Mouse (Mus musculus) adrenal gland, adult 18-20 months (tissue): ENCODE measurements around the gene Gm5936. TPM values are rescaled to one million over a fixed set of nuclear protein-coding genes. Genes with fewer than 3 reads are reported as not detected.
A peak's percentile ranks its signal among the peaks of the same experiment; 100 is the strongest.
"Not testable (repeated sequence)": the region's sequence is repeated elsewhere in the genome, so short reads cannot be mapped to it uniquely, and the experiment has no call there.

Source experiments
- DNase-seq, 2 experiments: peaks; one replicate each; pipeline ENCODE4 v3.0.0; 2021 to 2022; ENCODE audit warnings: low spot score in 2 of 2
- long read RNA-seq, 2 experiments: library from polyadenylated mRNA; stranded (forward); transcript quantifications; one replicate each; pipeline ENCODE4 v2.0.0; 2021
- total RNA-seq, 2 experiments: library from RNA; stranded (reverse); gene quantifications; 1 replicate in 1 of 2; 2 replicates in 1 of 2; pipeline ENCODE4 v1.2.3; 2021

The Gm5936 gene
- total RNA-seq: not detected
- long read RNA-seq, experiment 1: 0 reads
- long read RNA-seq, experiment 2: 0 reads

DNA sequence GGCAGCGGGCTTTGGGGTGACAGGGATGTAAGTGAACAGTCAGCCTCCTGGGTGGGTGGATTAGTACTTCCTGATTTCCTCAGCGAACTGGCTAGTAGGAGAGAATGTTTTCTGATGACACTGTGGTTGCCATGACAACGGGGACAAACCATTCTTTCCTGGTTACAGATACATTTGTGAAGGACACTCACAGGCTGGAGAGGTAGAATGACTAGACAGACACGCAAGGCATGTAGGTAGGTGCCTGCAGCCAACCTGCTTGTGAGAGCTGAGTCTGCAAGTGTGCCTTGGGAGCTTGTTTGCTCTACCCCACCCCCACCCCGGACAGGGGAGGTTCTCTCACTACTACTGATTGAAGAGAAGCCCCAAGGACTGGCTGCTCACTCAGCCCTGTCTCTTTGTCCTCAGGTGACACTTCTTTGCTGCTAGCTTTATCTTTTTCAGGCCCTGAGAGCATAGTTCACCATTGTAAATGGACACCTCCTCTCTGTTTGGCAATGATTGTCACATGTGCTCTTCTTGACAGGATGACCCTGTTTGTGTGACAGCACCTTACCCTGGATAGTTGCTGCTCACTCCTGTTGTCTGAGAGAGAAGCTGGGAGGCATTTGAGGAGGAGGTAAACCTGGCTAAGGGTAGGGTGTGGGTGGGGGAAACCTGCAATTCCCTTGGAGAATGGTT is at the start of gene Gm5936:
Gm5936 (plus strand) TSS at position 355 of the 681 bp plus-strand sequence.
- DNase-seq: not testable (repeated sequence)

DNA sequence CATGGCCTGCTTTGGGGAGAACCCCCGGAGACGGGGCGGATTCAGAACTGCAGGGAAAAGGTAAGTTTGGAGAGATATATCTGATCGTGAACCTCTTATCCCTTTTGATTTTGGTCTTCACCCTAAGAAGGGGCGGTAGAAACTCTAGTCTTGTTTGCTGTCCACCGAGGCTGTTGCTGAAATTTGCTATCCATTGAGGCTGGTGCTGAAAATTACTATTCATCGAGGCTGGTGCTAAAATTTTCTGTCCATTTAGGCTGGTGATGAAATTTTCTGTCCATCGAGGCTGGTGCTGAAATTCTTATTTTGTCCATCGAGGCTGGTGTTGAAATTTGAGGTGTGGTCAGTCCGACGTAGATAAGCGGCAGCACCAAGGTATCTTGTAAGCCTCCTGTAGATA is 19.1 kb downstream of the Gm5936 start:
- DNase-seq: not testable (repeated sequence)

DNA sequence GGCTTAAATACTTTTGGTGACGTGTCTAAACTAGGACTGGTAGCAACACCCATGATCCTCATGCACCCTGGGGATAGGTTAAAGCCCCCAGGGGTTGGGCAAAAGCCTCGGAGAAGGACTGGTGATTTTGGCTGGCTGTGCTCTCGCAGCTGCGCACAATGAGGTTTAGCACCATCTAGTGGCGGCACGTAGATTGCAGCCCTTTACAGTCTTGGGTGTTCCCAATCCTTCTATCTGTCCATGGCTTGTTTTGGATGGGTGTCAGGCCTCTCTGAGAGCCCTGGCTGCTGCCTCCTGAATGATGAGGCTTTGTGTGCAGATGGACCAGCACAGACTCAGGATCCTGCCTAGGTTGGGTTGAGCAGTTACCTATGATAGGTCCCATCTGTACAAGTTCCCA is 43.1 kb downstream of the Gm5936 start:
- peak; percentile 9 to 45 for DNase-seq

Other genes starting within 250 kb of the Gm5936 start
- gene Olfr1325, start 244.5 kb upstream of the Gm5936 start, total RNA-seq: not detected
- gene Gm5640, start 191.6 kb upstream of the Gm5936 start, total RNA-seq: not detected
- gene Gm6890, start 96.3 kb upstream of the Gm5936 start, total RNA-seq: not detected
- 1 to 10 TPM; 1.3 to 1.6 TPM for gene Gab3, start 248.3 kb downstream of the Gm5936 start, total RNA-seq